Mouse (Mus musculus) hindlimb bud, embryonic 11.5 days (tissue): Measurements from ENCODE around the gene Olfr1248.
"Not testable (repeated sequence)": the region's sequence is repeated elsewhere in the genome, so short reads cannot be mapped to it uniquely, and the experiment has no call there.

Experiments used
- DNase-seq: peaks from one replicate; pipeline ENCODE4 v3.0.0-alpha.2; 2012; ENCODE audit warnings: low read depth, low spot score; ENCODE audit errors: extremely low spot score

The Olfr1248 gene

DNA sequence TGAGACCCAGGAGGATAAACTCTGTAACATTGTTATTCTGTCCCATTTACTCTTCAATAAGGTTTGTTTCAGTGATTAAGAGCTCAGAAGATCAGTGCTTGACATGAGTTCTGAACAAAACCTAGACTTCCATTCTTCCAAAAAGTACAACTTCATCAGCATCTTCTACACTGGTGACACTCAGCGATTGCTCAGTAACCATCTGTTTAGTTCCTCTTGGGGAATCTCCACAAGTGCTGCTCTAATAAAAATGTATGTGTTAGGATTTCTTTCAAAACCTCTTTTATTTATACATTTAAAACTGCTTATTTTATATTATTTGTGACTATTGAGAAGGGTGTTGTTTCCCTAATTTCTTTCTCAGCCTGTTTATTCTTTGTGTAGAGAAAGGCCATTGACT, at the start of gene Olfr1248:
Olfr1248 (minus strand) TSS at position 101 of the 400 bp plus-strand sequence.
- not testable (repeated sequence) for DNase-seq

GRCm38 (mm10) chr2:89661367-89661766, 43.3 kb upstream of the Olfr1248 start, which contains the start of gene Olfr1250:
Gene Olfr1250 (minus strand): TSS chr2:89661467.
- no peak for DNase-seq

DNA sequence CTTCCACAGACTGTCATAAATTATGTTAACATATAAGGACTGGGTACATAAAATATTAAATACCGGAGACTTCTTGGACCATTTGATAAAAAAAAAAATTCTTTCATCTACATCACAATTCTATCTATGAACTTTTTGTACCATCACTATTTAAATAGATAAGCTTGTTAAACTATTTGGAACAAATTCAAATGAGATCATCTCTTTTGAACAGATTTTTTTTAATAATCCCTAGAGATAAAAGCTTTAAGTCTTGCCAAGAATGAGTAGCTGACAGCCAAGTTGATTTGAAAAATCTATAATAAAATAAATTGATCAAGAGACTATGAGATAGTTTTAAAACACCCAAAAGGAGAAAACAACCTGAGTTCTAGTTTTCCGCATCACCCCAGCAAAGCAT, 16.8 kb upstream of the Olfr1248 start, which contains the start of gene Olfr1249:
Olfr1249 (minus strand) TSS at position 101 of the 400 bp plus-strand sequence.
- DNase-seq, result no peak

DNA sequence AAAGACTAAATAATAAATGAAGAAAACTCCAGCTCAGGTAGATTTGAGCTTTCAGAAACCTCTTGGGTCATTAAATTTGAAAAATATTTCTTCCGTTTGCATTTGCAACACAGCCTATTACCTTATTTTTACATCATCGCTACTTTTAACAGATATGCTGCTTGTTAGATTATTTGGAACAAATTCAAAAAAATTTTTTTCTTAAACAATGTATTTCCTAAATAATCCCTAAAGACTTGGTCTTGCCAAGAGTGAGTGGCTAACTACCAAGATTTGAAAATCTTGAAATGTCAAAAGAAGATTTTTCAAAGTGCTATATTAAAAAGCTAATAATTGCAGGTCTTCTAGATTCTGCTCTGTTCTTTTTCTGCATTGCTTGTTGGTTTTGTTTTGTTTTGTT, 4.0 kb downstream of the Olfr1248 start, which contains the start of gene Olfr1247:
Olfr1247 (minus strand) TSS at position 101 of the 400 bp plus-strand sequence.
- DNase-seq, result no peak

- DNase-seq, result no peak
Observed at GRCm38 (mm10) chr2:89593057-89593456, 25.0 kb downstream of the Olfr1248 start, which contains the start of gene Olfr1246. Gene Olfr1246 (minus strand): TSS chr2:89593157.

DNA sequence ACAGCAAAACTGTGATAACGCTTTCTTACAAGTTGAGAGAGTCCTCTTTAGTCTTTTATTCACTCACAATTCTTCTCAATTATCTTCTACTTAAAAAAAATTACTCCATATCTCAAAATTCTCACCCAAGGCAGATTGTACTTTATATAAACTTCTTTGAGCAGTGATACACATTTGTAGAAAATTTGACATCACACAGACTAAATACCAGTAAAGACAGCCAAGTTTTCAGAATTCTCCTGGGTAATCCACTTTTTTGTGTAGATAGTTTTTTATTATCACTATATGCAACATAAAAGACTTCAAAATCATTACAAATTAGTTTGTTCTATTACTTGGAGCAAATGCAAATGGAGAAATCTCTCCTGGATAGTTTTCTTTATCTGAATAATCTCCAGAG, 39.7 kb downstream of the Olfr1248 start, which contains the start of gene Olfr1245:
Olfr1245 (minus strand) TSS at position 101 of the 400 bp plus-strand sequence.
- DNase-seq, result no peak
